Mouse (Mus musculus) heart, embryonic 15.5 days (tissue): ENCODE results near the gene Zbtb16. TPM values are rescaled to one million over a fixed set of nuclear protein-coding genes. Genes with fewer than 3 reads are reported as not detected.

Experiments
- ATAC-seq: fragments of 200-750 bp; cut with Nextera tagmentation; replicated peaks from 2 replicates; pipeline ENCODE4 v1.8.0; 2017; ENCODE audit warnings: low read depth, moderate TSS enrichment; ENCODE audit not compliant: insufficient number of reproducible peaks, insufficient read depth, low FRiP score
- H3K27ac ChIP-seq: fragments of 300-500 bp; sonication (generic); 2 replicates; pipeline ENCODE4 v1.5.1; 2015; ENCODE audit warnings: mild to moderate bottlenecking, inconsistent platforms
- H3K27me3 ChIP-seq: fragments of 300-500 bp; sonication (generic); 2 replicates; pipeline ENCODE4 v1.6.1; 2015; ENCODE audit warnings: inconsistent platforms
- H3K36me3 ChIP-seq: fragments of 300-500 bp; sonication (generic); 2 replicates; pipeline ENCODE4 v1.6.1; 2015; ENCODE audit warnings: mild to moderate bottlenecking, inconsistent platforms
- H3K4me1 ChIP-seq: fragments of 300-500 bp; sonication (generic); replicated peaks from 2 replicates; pipeline ENCODE4 v1.6.1; 2015; ENCODE audit warnings: inconsistent platforms
- H3K4me2 ChIP-seq: fragments of 300-500 bp; sonication (generic); 2 replicates; pipeline ENCODE4 v1.6.1; 2015; ENCODE audit warnings: inconsistent platforms, mild to moderate bottlenecking, moderate library complexity
- H3K4me3 ChIP-seq: fragments of 300-500 bp; sonication (generic); 2 replicates; pipeline ENCODE4 v1.5.1; 2015; ENCODE audit warnings: mild to moderate bottlenecking, inconsistent platforms
- H3K9ac ChIP-seq: fragments of 300-500 bp; sonication (generic); 2 replicates; pipeline ENCODE4 v1.6.1; 2015; ENCODE audit warnings: mild to moderate bottlenecking, inconsistent platforms
- H3K9me3 ChIP-seq: fragments of 300-500 bp; sonication (generic); replicated peaks from 2 replicates; pipeline ENCODE4 v1.6.1; 2016; ENCODE audit warnings: inconsistent platforms
- WGBS: fragments of 180-500 bp; shearing (Covaris S2); methylation state at CpG from one replicate; pipeline ENCODE4 v1.1.7; 2015; ENCODE audit warnings: mixed read lengths; 5-methylcytosine and 5-hydroxymethylcytosine counted together
- polyA plus RNA-seq: library from polyadenylated mRNA; unstranded; fragments of >200 nt; fragmentation: Nextera tagmentation; extraction: Ambion mirVana; gene quantifications from 2 replicates; pipeline ENCODE4 v1.2.1, GENCODE M21; 2015

Gene Zbtb16
- polyA plus RNA-seq: 6.0 and 7.3 TPM in 2 replicates

GRCm38 (mm10) chr9:48835631-48836565 lies at the start of gene Zbtb16:
Gene Zbtb16, minus strand, starts transcription at chr9:48836222.
- Histone ChIP-seq H3K27me3 (peaks cover 72% of the 10 kb centered on the region), H3K9ac (peak within 1 kb of the TSS; percentile 81), H3K27ac (peak within 1 kb of the TSS; percentile 83)

GRCm38 (mm10) chr9:48872896-48873295 lies 36.9 kb upstream of the Zbtb16 start:
- no peaks in the 10 kb centered on the region for H3K36me3 ChIP-seq
- no peaks in the 10 kb centered on the region for H3K4me1 ChIP-seq
- 78% methylated on average over 8 of the region's 8 CpGs for WGBS
- no peak overlapping the region for H3K9ac ChIP-seq
- ATAC-seq: no peak
- H3K27me3 ChIP-seq: peaks cover 5% of the 10 kb centered on the region
- H3K9me3 ChIP-seq: no peaks in the 10 kb centered on the region
- no peak overlapping the region for H3K4me3 ChIP-seq
- H3K4me2 ChIP-seq: no peak overlapping the region
- H3K27ac ChIP-seq: no peak overlapping the region

More at GRCm38 (mm10) chr9:48835631-48836565, at the start of gene Zbtb16:
- Histone ChIP-seq H3K36me3 (peaks cover 6% of the 10 kb centered on the region; the same call in 1 of the 2 replicates), H3K9me3 (no peaks in the 10 kb centered on the region), H3K4me1 (peaks cover 36% of the 10 kb centered on the region), H3K4me2 (peak within 1 kb of the TSS; percentile 95), H3K4me3 (peak within 1 kb of the TSS; percentile 69)
- ATAC-seq: peak; percentile 83
- under 1% methylated on average over 72 of the region's 78 CpGs for WGBS

- WGBS: 64% methylated on average over 12 of the region's 12 CpGs
- no peak overlapping the region for H3K4me3 ChIP-seq
- no peaks in the 10 kb centered on the region for H3K4me1 ChIP-seq
- H3K27me3 ChIP-seq: peaks cover 31% of the 10 kb centered on the region
- no peak for ATAC-seq
- H3K4me2 ChIP-seq: no peak overlapping the region
- H3K9me3 ChIP-seq: no peaks in the 10 kb centered on the region
- H3K27ac ChIP-seq: no peak overlapping the region
- H3K9ac ChIP-seq: no peak overlapping the region
- no peaks in the 10 kb centered on the region for H3K36me3 ChIP-seq
Measured at GRCm38 (mm10) chr9:48866523-48867121, 30.6 kb upstream of the Zbtb16 start.

GRCm38 (mm10) chr9:48865235-48865634 lies 29.2 kb upstream of the Zbtb16 start:
- Histone ChIP-seq H3K9ac (no peak overlapping the region), H3K36me3 (no peaks in the 10 kb centered on the region), H3K27me3 (peaks cover 33% of the 10 kb centered on the region), H3K9me3 (no peaks in the 10 kb centered on the region), H3K4me2 (no peak overlapping the region), H3K4me1 (no peaks in the 10 kb centered on the region), H3K27ac (no peak overlapping the region), H3K4me3 (no peak overlapping the region)
- 49% methylated on average over 9 of the region's 9 CpGs for WGBS
- ATAC-seq: no peak

GRCm38 (mm10) chr9:48861481-48861880 lies 25.5 kb upstream of the Zbtb16 start:
- Histone ChIP-seq H3K27ac (no peak overlapping the region), H3K9me3 (no peaks in the 10 kb centered on the region), H3K4me3 (no peak overlapping the region), H3K4me1 (no peaks in the 10 kb centered on the region), H3K36me3 (no peaks in the 10 kb centered on the region), H3K9ac (no peak overlapping the region), H3K4me2 (no peak overlapping the region), H3K27me3 (peaks cover 26% of the 10 kb centered on the region)
- WGBS: 81% methylated on average over 10 of the region's 10 CpGs
- ATAC-seq: no peak

GRCm38 (mm10) chr9:48860526-48860845 lies 24.5 kb upstream of the Zbtb16 start:
- no peak overlapping the region for H3K4me3 ChIP-seq
- no peaks in the 10 kb centered on the region for H3K9me3 ChIP-seq
- no peak overlapping the region for H3K27ac ChIP-seq
- H3K27me3 ChIP-seq: peaks cover 18% of the 10 kb centered on the region
- no peak overlapping the region for H3K9ac ChIP-seq
- WGBS: 4% methylated on average over 6 of the region's 6 CpGs
- peak; percentile 55 for ATAC-seq
- no peaks in the 10 kb centered on the region for H3K36me3 ChIP-seq
- H3K4me2 ChIP-seq: no peak overlapping the region
- no peaks in the 10 kb centered on the region for H3K4me1 ChIP-seq

- peaks cover 16% of the 10 kb centered on the region for H3K27me3 ChIP-seq
- no peak overlapping the region for H3K27ac ChIP-seq
- WGBS: 36% methylated on average over 10 of the region's 10 CpGs
- H3K4me2 ChIP-seq: no peak overlapping the region
- no peaks in the 10 kb centered on the region for H3K36me3 ChIP-seq
- no peak overlapping the region for H3K9ac ChIP-seq
- H3K4me3 ChIP-seq: no peak overlapping the region
- no peaks in the 10 kb centered on the region for H3K9me3 ChIP-seq
- ATAC-seq: 0 out of 2 replicates have a peak, but pooled peaks have one; percentile 14
- H3K4me1 ChIP-seq: no peaks in the 10 kb centered on the region
Measured at GRCm38 (mm10) chr9:48859828-48860525, 24.0 kb upstream of the Zbtb16 start.

- H3K27me3 ChIP-seq: peaks cover 16% of the 10 kb centered on the region
- no peak for ATAC-seq
- no peak overlapping the region for H3K4me2 ChIP-seq
- no peaks in the 10 kb centered on the region for H3K4me1 ChIP-seq
- 70% methylated on average over 7 of the region's 7 CpGs for WGBS
- no peaks in the 10 kb centered on the region for H3K9me3 ChIP-seq
- H3K4me3 ChIP-seq: no peak overlapping the region
- no peak overlapping the region for H3K9ac ChIP-seq
- H3K36me3 ChIP-seq: no peaks in the 10 kb centered on the region
- H3K27ac ChIP-seq: no peak overlapping the region
Measured at GRCm38 (mm10) chr9:48857944-48858343, 21.9 kb upstream of the Zbtb16 start.

- no peaks in the 10 kb centered on the region for H3K36me3 ChIP-seq
- no peak overlapping the region for H3K4me2 ChIP-seq
- WGBS: 76% methylated on average over 4 of the region's 4 CpGs
- H3K9me3 ChIP-seq: no peaks in the 10 kb centered on the region
- H3K27me3 ChIP-seq: peaks cover 3% of the 10 kb centered on the region
- no peaks in the 10 kb centered on the region for H3K4me1 ChIP-seq
- no peak overlapping the region for H3K9ac ChIP-seq
- H3K4me3 ChIP-seq: no peak overlapping the region
- no peak overlapping the region for H3K27ac ChIP-seq
- ATAC-seq: no peak
Measured at GRCm38 (mm10) chr9:48856240-48856639, 20.2 kb upstream of the Zbtb16 start.

GRCm38 (mm10) chr9:48849531-48849930 lies 13.5 kb upstream of the Zbtb16 start:
- no peak overlapping the region for H3K4me2 ChIP-seq
- 63% methylated on average over 5 of the region's 5 CpGs for WGBS
- ATAC-seq: no peak
- no peaks in the 10 kb centered on the region for H3K9me3 ChIP-seq
- H3K36me3 ChIP-seq: no peaks in the 10 kb centered on the region
- H3K9ac ChIP-seq: no peak overlapping the region
- no peaks in the 10 kb centered on the region for H3K27me3 ChIP-seq
- no peak overlapping the region for H3K27ac ChIP-seq
- no peak overlapping the region for H3K4me3 ChIP-seq
- H3K4me1 ChIP-seq: no peaks in the 10 kb centered on the region

GRCm38 (mm10) chr9:48839568-48839967 lies 3.5 kb upstream of the Zbtb16 start:
- Histone ChIP-seq H3K36me3 (no peaks in the 10 kb centered on the region), H3K27me3 (peaks cover 39% of the 10 kb centered on the region), H3K9me3 (no peaks in the 10 kb centered on the region), H3K9ac (no peak overlapping the region), H3K27ac (no peak overlapping the region), H3K4me2 (no peak overlapping the region), H3K4me1 (peaks cover 32% of the 10 kb centered on the region), H3K4me3 (no peak overlapping the region)
- WGBS: 94% methylated on average over 3 of the region's 3 CpGs
- no peak for ATAC-seq
